Mouse (Mus musculus) CH12.LX (cell line): ENCODE data around the gene H1foo. TPM values are rescaled to one million over a fixed set of nuclear protein-coding genes. Genes with fewer than 3 reads are reported as not detected.

Experiments used
- DNase-seq: peaks from one replicate; pipeline ENCODE4 v3.0.0-alpha.2; 2013; ENCODE audit errors: extremely low read depth
- H3K27ac ChIP-seq: 2 replicates; pipeline ENCODE4 v1.5.1; 2012; ENCODE audit warnings: low read depth, mild to moderate bottlenecking, control low read depth, moderate library complexity; ENCODE audit not compliant: insufficient read depth
- H3K27me3 ChIP-seq: replicated peaks from 2 replicates; pipeline ENCODE3; 2012; ENCODE audit warnings: inconsistent platforms
- H3K36me3 ChIP-seq, 2 experiments: replicated peaks in 1 of 2; 2 replicates each; pipeline versions ENCODE3 to v1.6.1; 2012; ENCODE audit warnings: inconsistent platforms in 1 of 2, low read length in 1 of 2, mild to moderate bottlenecking in 1 of 2, mixed read lengths in 1 of 2, moderate library complexity in 1 of 2; ENCODE audit not compliant: control insufficient read depth in 1 of 2, insufficient read depth in 1 of 2
- H3K4me1 ChIP-seq, 2 experiments: 2 replicates each; pipeline ENCODE4 v1.6.1; 2012; ENCODE audit warnings: inconsistent platforms in 1 of 2, moderate library complexity in 1 of 2; ENCODE audit not compliant: insufficient read depth in 2 of 2, control insufficient read depth in 1 of 2
- H3K4me2 ChIP-seq: 2 replicates; pipeline ENCODE4 v1.6.1; 2012; ENCODE audit warnings: low read depth, mild to moderate bottlenecking, control low read depth; ENCODE audit not compliant: poor library complexity, insufficient read depth, severe bottlenecking
- H3K4me3 ChIP-seq, 3 experiments: fragments of 150-350 bp in 1 of 3; sonication (generic) in 1 of 3; replicated peaks in 1 of 3; 2 replicates each; pipeline versions ENCODE3 to v1.5.1; 2011 to 2012; ENCODE audit warnings: low read depth in 2 of 3, low read length in 2 of 3, mild to moderate bottlenecking in 2 of 3, moderate library complexity in 2 of 3, control low read depth in 1 of 3, improper control_type of control experiment in 1 of 3, inconsistent platforms in 1 of 3, mixed read lengths in 1 of 3; ENCODE audit not compliant: poor library complexity in 1 of 3
- H3K79me2 ChIP-seq: replicated peaks from 2 replicates; pipeline ENCODE4 v1.6.1; 2012; ENCODE audit warnings: mild to moderate bottlenecking, moderate library complexity; ENCODE audit not compliant: control insufficient read depth, poor library complexity, insufficient read depth, severe bottlenecking; ENCODE audit errors: extremely low read depth
- H3K9ac ChIP-seq: 2 replicates; pipeline ENCODE4 v1.6.1; 2012; ENCODE audit warnings: low read depth, mild to moderate bottlenecking, control low read depth, moderate library complexity; ENCODE audit not compliant: insufficient read depth
- H3K9me3 ChIP-seq: replicated peaks from 2 replicates; pipeline ENCODE3; 2012; ENCODE audit warnings: low read length, inconsistent platforms, mixed read lengths
- ETS1 ChIP-seq: conservative IDR thresholded peaks from 2 replicates; pipeline ENCODE4 v1.6.1; 2012; ENCODE audit warnings: low read depth, mild to moderate bottlenecking, inconsistent platforms, low read length, improper control_type of control experiment, moderate library complexity
- HCFC1 ChIP-seq: IDR thresholded peaks from 2 replicates; pipeline ENCODE4 v1.6.1; 2012; ENCODE audit warnings: low read depth, mild to moderate bottlenecking, inconsistent platforms, low read length, improper control_type of control experiment
- JUN ChIP-seq: IDR thresholded peaks from 2 replicates; pipeline ENCODE4 v1.6.1; 2011; ENCODE audit warnings: low read depth, mild to moderate bottlenecking, low read length, improper control_type of control experiment, moderate library complexity; ENCODE audit not compliant: insufficient read depth
- MAZ ChIP-seq: IDR thresholded peaks from 2 replicates; pipeline ENCODE4 v1.6.1; 2012; ENCODE audit warnings: low read depth, mild to moderate bottlenecking, inconsistent platforms, low read length, improper control_type of control experiment, moderate library complexity
- MEF2A ChIP-seq: IDR thresholded peaks from 2 replicates; pipeline ENCODE4 v1.6.1; 2014; ENCODE audit warnings: low read depth, mild to moderate bottlenecking, inconsistent platforms, low read length, improper control_type of control experiment, borderline replicate concordance
- MXI1 ChIP-seq: IDR thresholded peaks from 2 replicates; pipeline ENCODE4 v1.6.1; 2011; ENCODE audit warnings: mild to moderate bottlenecking, low read depth, low read length, improper control_type of control experiment
- MYC ChIP-seq: IDR thresholded peaks from 2 replicates; pipeline ENCODE4 v1.6.1; 2011; ENCODE audit warnings: low read depth, mild to moderate bottlenecking, improper control_type of control experiment, low read length
- POLR2A ChIP-seq: IDR thresholded peaks from 2 replicates; pipeline ENCODE4 v1.6.1; 2011; ENCODE audit warnings: low read depth, mild to moderate bottlenecking, improper control_type of control experiment, low read length
- RAD21 ChIP-seq: IDR thresholded peaks from 2 replicates; pipeline ENCODE4 v1.6.1; 2011; ENCODE audit warnings: low read depth, mild to moderate bottlenecking, low read length, improper control_type of control experiment, moderate library complexity
- SMC3 ChIP-seq: IDR thresholded peaks from 2 replicates; pipeline ENCODE4 v1.6.1; 2011; ENCODE audit warnings: low read depth, low read length, improper control_type of control experiment
- TCF12 ChIP-seq: IDR thresholded peaks from 2 replicates; pipeline ENCODE4 v1.6.1; 2014; ENCODE audit warnings: low read depth, mild to moderate bottlenecking, inconsistent platforms, low read length, improper control_type of control experiment
- UBTF ChIP-seq: IDR thresholded peaks from 2 replicates; pipeline ENCODE4 v1.6.1; 2012; ENCODE audit warnings: low read depth, mild to moderate bottlenecking, inconsistent platforms, low read length, improper control_type of control experiment, moderate library complexity
- ZKSCAN1 ChIP-seq: IDR thresholded peaks from 2 replicates; pipeline ENCODE4 v1.6.1; 2012; ENCODE audit warnings: low read depth, inconsistent platforms, low read length, improper control_type of control experiment, borderline replicate concordance
- ZMIZ1 ChIP-seq: IDR thresholded peaks from 2 replicates; pipeline ENCODE4 v1.6.1; 2012; ENCODE audit warnings: low read depth, mild to moderate bottlenecking, inconsistent platforms, low read length, improper control_type of control experiment
- dilution Hi-C: fragments of 300-500 bp; cut with MboI; formaldehyde crosslinking; loops from 2 replicates; pipeline ENCODE4 v1.14.3; 2020; ENCODE audit warnings: low sequenced_read_pairs; ENCODE audit not compliant: extremely low pct_unique_long_range_greater_than_20kb, extremely low pct_ligation_motif_present
- in situ Hi-C: fragments of 300-500 bp; cut with MboI; formaldehyde crosslinking; loops from 3 replicates; pipeline ENCODE4 v1.14.3; 2019; ENCODE audit warnings: low sequenced_read_pairs, low pct_ligation_motif_present, low pct_unique_long_range_greater_than_20kb, mixed read lengths
- polyA plus RNA-seq: library from polyadenylated mRNA; unstranded; fragments of >175 nt; gene quantifications from 2 replicates; pipeline ENCODE4 v1.2.1, GENCODE M21; 2012; ENCODE audit warnings: low read depth; ENCODE audit not compliant: insufficient read length
- total RNA-seq, 2 experiments: library from RNA; depleted of rRNA; stranded (reverse); fragments of 300-350 nt in 1 of 2; fragments of >200 nt in 1 of 2; gene quantifications; 2 replicates each; pipeline ENCODE4 v1.2.3; 2012 to 2014

Gene H1foo
- total and polyA plus RNA-seq, 3 experiments = 0.77 to 1.0 (median 0.89) TPM

DNA sequence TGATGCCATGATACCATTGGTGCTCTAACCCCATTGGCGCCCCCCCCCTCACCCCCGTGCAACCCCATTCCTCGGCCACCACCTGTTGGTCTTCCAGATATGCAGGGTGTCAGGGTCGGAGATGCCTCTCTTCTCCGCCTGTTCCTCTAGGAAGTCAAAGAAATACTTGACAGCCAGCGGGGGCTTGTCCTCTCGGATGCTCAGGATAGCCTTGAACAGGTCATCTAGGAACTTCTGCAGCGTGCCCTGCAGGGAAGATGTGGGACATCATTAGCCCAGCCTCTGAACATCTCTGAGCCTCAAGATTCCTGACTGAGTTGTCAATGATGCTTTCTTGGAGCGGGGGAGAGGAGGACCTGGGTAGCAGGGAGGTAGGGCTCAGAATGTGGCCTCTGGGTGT is 13.7 kb downstream of the H1foo start:
- in situ Hi-C loops = no loop called here

GRCm38 (mm10) chr6:115959151-115959691 is 14.5 kb downstream of the H1foo start:
- DNase-seq = no peak
- no peak overlapping the region for H3K27ac ChIP-seq
- TF ChIP-seq ZMIZ1 (no peak), JUN (no peak), ETS1 (no peak), UBTF (no peak), POLR2A (no peak), TCF12 (no peak), HCFC1 (no peak)
- dilution Hi-C loops (no loop called here), in situ Hi-C loops (no loop called here)
- no peaks in the 10 kb centered on the region for H3K79me2 ChIP-seq
- peaks cover 13 to 69% of the 10 kb centered on the region in 2 experiments for H3K4me1 ChIP-seq
- peaks cover 90 to 97% of the 10 kb centered on the region in 2 experiments for H3K36me3 ChIP-seq
- no peak overlapping the region for H3K4me3 ChIP-seq
- no peaks in the 10 kb centered on the region for H3K27me3 ChIP-seq
- H3K9ac ChIP-seq = no peak overlapping the region
- no peak overlapping the region for H3K4me2 ChIP-seq
- no peaks in the 10 kb centered on the region for H3K9me3 ChIP-seq

More for the DNA sequence above, 13.7 kb downstream of the H1foo start:
- Histone ChIP-seq H3K4me3 (no peak overlapping the region), H3K9ac (no peak overlapping the region), H3K36me3 (peaks cover 83 to 95% of the 10 kb centered on the region in 2 experiments), H3K4me1 (peaks cover 13 to 75% of the 10 kb centered on the region in 2 experiments), H3K27ac (no peak overlapping the region), H3K9me3 (no peaks in the 10 kb centered on the region), H3K4me2 (no peak overlapping the region), H3K79me2 (no peaks in the 10 kb centered on the region), H3K27me3 (no peaks in the 10 kb centered on the region)
- no peak for TF ChIP-seq POLR2A
- TF ChIP-seq MXI1 = no peak
- TF ChIP-seq RAD21 = no peak
- no peak for TF ChIP-seq MAZ
- no peak for TF ChIP-seq SMC3
- TF ChIP-seq MYC = no peak
- no peak for TF ChIP-seq ZKSCAN1
- TF ChIP-seq MEF2A = no peak
- dilution Hi-C loops = no loop called here
- no peak for DNase-seq
